Mouse (Mus musculus): ENCODE data around the gene Nol4l. TPM values are rescaled to one million over a fixed set of nuclear protein-coding genes. Genes with fewer than 3 reads are reported as not detected.
"Not testable (repeated sequence)": the region's sequence is repeated elsewhere in the genome, so short reads cannot be mapped to it uniquely, and the experiment has no call there.

The Nol4l gene
- polyA plus RNA-seq, 1 experiment from 2014 or later: 17.1 TPM

GRCm38 (mm10) chr2:153509211-153510029 lies 20.4 kb downstream of the Nol4l start:
- 15% methylated on average over 18 of the region's 18 CpGs for WGBS
- ATAC-seq (ENCODE audit: low FRiP score, low TSS enrichment): peak; percentile 60; the same call in 1 of the 2 replicates
- peaks cover 27% of the 10 kb centered on the region for H3K4me1 ChIP-seq (ENCODE audit: control insufficient read depth, insufficient read depth, low read length)
- no peaks in the 10 kb centered on the region for H3K36me3 ChIP-seq (ENCODE audit: control insufficient read depth, insufficient read depth, low read length)
- no peak overlapping the region; the same call in 1 of the 2 replicates for H3K9ac ChIP-seq (ENCODE audit: low read depth, low read length)
- no peak overlapping the region for H3K4me3 ChIP-seq (ENCODE audit: low read length)
- H3K9me3 ChIP-seq (ENCODE audit: control insufficient read depth, low read length): no peaks in the 10 kb centered on the region
- H3K27ac ChIP-seq (ENCODE audit: low read depth, low read length): peak overlapping the region; percentile 5; the same call in 1 of the 2 replicates
- H3K27me3 ChIP-seq (ENCODE audit: control insufficient read depth, insufficient read depth, low read length): no peaks in the 10 kb centered on the region
- H3K4me2 ChIP-seq (replicated peaks; ENCODE audit: low read depth, low read length): no peak overlapping the region

DNA sequence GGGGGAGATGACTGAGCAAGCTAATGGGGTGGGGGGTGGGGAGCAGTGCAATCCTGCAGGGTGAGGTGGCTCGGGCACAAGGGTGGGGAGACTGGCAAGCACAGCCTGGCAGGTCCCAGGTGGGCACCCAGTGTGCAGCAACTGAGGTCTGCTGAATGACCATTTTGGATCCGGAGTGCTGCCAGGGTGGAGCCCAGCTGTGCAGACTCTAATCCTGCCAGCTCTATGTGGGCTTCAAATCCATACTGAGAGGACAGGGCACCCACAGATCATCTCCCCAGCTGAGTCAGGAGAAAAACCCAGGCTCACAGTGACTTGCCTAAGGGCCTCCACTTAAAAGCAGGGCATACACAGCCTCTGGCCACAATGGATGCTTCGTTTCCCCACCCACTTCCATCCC lies 21.4 kb downstream of the Nol4l start:
- 81% methylated on average over 3 of the region's 3 CpGs for WGBS

DNA sequence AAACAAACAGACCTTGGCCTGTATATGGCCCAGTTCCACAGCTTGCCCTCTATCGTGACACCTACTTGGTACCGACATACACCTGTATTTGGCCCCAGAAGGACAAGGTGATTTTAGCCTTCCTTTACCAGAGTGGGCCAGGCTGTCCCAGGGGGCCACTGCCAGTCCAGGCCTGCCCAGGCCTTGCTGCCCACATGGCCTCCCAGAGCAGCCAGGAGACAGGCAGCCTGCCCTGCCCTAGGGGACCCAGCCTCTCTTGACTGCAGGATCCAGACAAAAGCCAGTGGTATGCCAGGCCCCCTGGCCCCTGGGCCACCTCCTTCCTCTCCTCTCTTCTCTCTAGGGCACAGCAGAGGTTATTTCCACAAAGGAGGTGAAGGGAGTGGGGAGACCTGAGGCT lies 21.8 kb downstream of the Nol4l start:
- Histone ChIP-seq H3K27me3 (ENCODE audit: control insufficient read depth, insufficient read depth, low read length) (no peaks in the 10 kb centered on the region), H3K4me3 (ENCODE audit: low read length) (no peak overlapping the region), H3K4me2 (replicated peaks; ENCODE audit: low read depth, low read length) (no peak overlapping the region), H3K9ac (ENCODE audit: low read depth, low read length) (no peak overlapping the region), H3K27ac (ENCODE audit: low read depth, low read length) (no peak overlapping the region), H3K9me3 (ENCODE audit: control insufficient read depth, low read length) (no peaks in the 10 kb centered on the region), H3K36me3 (ENCODE audit: control insufficient read depth, insufficient read depth, low read length) (no peaks in the 10 kb centered on the region), H3K4me1 (ENCODE audit: control insufficient read depth, insufficient read depth, low read length) (peaks cover 27% of the 10 kb centered on the region)
- ATAC-seq (ENCODE audit: low FRiP score, low TSS enrichment): no peak
- 92% methylated on average over 2 of the region's 2 CpGs for WGBS

More for the DNA sequence above, 21.4 kb downstream of the Nol4l start:
- no peaks in the 10 kb centered on the region for H3K36me3 ChIP-seq (ENCODE audit: control insufficient read depth, insufficient read depth, low read length)
- no peaks in the 10 kb centered on the region for H3K27me3 ChIP-seq (ENCODE audit: control insufficient read depth, insufficient read depth, low read length)
- H3K4me1 ChIP-seq (ENCODE audit: control insufficient read depth, insufficient read depth, low read length): peaks cover 27% of the 10 kb centered on the region
- no peak overlapping the region for H3K9ac ChIP-seq (ENCODE audit: low read depth, low read length)
- H3K27ac ChIP-seq (ENCODE audit: low read depth, low read length): no peak overlapping the region
- H3K4me2 ChIP-seq (replicated peaks; ENCODE audit: low read depth, low read length): no peak overlapping the region
- no peaks in the 10 kb centered on the region for H3K9me3 ChIP-seq (ENCODE audit: control insufficient read depth, low read length)
- ATAC-seq (ENCODE audit: low FRiP score, low TSS enrichment): no peak
- H3K4me3 ChIP-seq (ENCODE audit: low read length): no peak overlapping the region

- no peaks in the 10 kb centered on the region for H3K9me3 ChIP-seq (ENCODE audit: control insufficient read depth, low read length)
- ATAC-seq (ENCODE audit: low FRiP score, low TSS enrichment): no peak
- H3K9ac ChIP-seq (ENCODE audit: low read depth, low read length): no peak overlapping the region
- no peaks in the 10 kb centered on the region for H3K36me3 ChIP-seq (ENCODE audit: control insufficient read depth, insufficient read depth, low read length)
- 65% methylated on average over 5 of the region's 5 CpGs for WGBS
- H3K4me3 ChIP-seq (ENCODE audit: low read length): no peak overlapping the region
- peaks cover 17% of the 10 kb centered on the region; the same call in 1 of the 2 replicates for H3K4me1 ChIP-seq (ENCODE audit: control insufficient read depth, insufficient read depth, low read length)
- no peaks in the 10 kb centered on the region for H3K27me3 ChIP-seq (ENCODE audit: control insufficient read depth, insufficient read depth, low read length)
- H3K4me2 ChIP-seq (replicated peaks; ENCODE audit: low read depth, low read length): no peak overlapping the region
- no peak overlapping the region for H3K27ac ChIP-seq (ENCODE audit: low read depth, low read length)
Observed at GRCm38 (mm10) chr2:153506385-153506784, 23.4 kb downstream of the Nol4l start.

DNA sequence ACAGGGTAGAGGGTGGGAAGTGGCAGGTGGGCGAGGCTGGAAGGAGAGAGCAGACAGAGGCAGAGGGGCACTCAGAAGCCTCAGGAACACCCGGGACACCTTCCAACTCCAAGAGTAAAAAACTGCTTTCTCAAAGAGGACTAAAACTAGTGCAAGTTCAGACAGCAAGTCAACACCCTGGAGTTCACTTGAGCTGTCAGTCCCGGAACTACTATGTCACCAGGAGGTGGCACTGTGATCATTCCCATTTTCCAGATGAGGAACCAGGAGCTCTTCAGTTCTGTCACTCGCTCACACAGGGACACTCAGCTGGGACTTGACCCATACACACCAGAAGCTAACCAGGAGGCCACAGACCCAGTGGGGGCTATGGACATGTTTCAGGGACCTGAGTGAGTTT lies 30.6 kb downstream of the Nol4l start:
- Histone ChIP-seq H3K9me3 (ENCODE audit: control insufficient read depth, low read length) (no peaks in the 10 kb centered on the region), H3K36me3 (ENCODE audit: control insufficient read depth, insufficient read depth, low read length) (no peaks in the 10 kb centered on the region), H3K4me1 (ENCODE audit: control insufficient read depth, insufficient read depth, low read length) (peaks cover 14% of the 10 kb centered on the region), H3K27ac (ENCODE audit: low read depth, low read length) (no peak overlapping the region), H3K4me2 (replicated peaks; ENCODE audit: low read depth, low read length) (no peak overlapping the region), H3K9ac (ENCODE audit: low read depth, low read length) (no peak overlapping the region), H3K4me3 (ENCODE audit: low read length) (no peak overlapping the region), H3K27me3 (ENCODE audit: control insufficient read depth, insufficient read depth, low read length) (no peaks in the 10 kb centered on the region)
- no peak for ATAC-seq (ENCODE audit: low FRiP score, low TSS enrichment)
- WGBS: 59% methylated on average over 4 of the region's 4 CpGs

GRCm38 (mm10) chr2:153496898-153497297 lies 32.9 kb downstream of the Nol4l start:
- H3K4me3 ChIP-seq (ENCODE audit: low read length): no peak overlapping the region
- H3K4me2 ChIP-seq (replicated peaks; ENCODE audit: low read depth, low read length): no peak overlapping the region
- H3K9me3 ChIP-seq (ENCODE audit: control insufficient read depth, low read length): no peaks in the 10 kb centered on the region
- no peak overlapping the region for H3K9ac ChIP-seq (ENCODE audit: low read depth, low read length)
- ATAC-seq (ENCODE audit: low FRiP score, low TSS enrichment): 0 out of 2 replicates have a peak, but pooled peaks have one; percentile 11
- WGBS: 37% methylated on average over 13 of the region's 13 CpGs
- H3K27ac ChIP-seq (ENCODE audit: low read depth, low read length): peak overlapping the region; percentile 43; the same call in 1 of the 2 replicates
- peaks cover 6% of the 10 kb centered on the region; the same call in 1 of the 2 replicates for H3K27me3 ChIP-seq (ENCODE audit: control insufficient read depth, insufficient read depth, low read length)
- H3K4me1 ChIP-seq (ENCODE audit: control insufficient read depth, insufficient read depth, low read length): peaks cover 25% of the 10 kb centered on the region
- no peaks in the 10 kb centered on the region for H3K36me3 ChIP-seq (ENCODE audit: control insufficient read depth, insufficient read depth, low read length)

DNA sequence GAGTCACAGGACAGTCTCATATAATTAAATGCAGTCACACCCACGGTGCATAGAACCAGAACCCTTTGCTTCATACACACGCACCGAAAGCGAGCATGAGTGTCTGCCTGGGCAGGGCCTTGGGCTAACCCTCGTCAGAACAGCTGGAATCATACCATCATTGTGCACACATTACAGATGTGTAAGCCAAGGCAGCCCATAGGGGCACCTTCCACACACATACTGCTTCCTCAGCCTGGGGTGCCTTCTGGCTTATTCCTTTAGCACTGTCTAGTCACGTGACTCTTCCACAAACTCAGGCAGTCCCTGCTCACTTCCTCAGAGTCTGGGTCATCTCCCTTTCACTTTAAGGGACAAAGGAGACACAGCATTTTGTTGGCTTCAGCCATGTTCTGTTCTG lies 33.5 kb downstream of the Nol4l start:
- Histone ChIP-seq H3K9me3 (ENCODE audit: control insufficient read depth, low read length) (no peaks in the 10 kb centered on the region), H3K27ac (ENCODE audit: low read depth, low read length) (no peak overlapping the region)
- 83% methylated on average over 6 of the region's 6 CpGs for WGBS

GRCm38 (mm10) chr2:153495818-153496217 lies 34.0 kb downstream of the Nol4l start:
- peaks cover 7% of the 10 kb centered on the region; the same call in 1 of the 2 replicates for H3K27me3 ChIP-seq (ENCODE audit: control insufficient read depth, insufficient read depth, low read length)
- H3K9ac ChIP-seq (ENCODE audit: low read depth, low read length): no peak overlapping the region
- H3K4me3 ChIP-seq (ENCODE audit: low read length): no peak overlapping the region
- H3K36me3 ChIP-seq (ENCODE audit: control insufficient read depth, insufficient read depth, low read length): no peaks in the 10 kb centered on the region
- no peaks in the 10 kb centered on the region for H3K9me3 ChIP-seq (ENCODE audit: control insufficient read depth, low read length)
- WGBS: 61% methylated on average over 4 of the region's 4 CpGs
- H3K4me2 ChIP-seq (replicated peaks; ENCODE audit: low read depth, low read length): no peak overlapping the region
- peaks cover 27% of the 10 kb centered on the region for H3K4me1 ChIP-seq (ENCODE audit: control insufficient read depth, insufficient read depth, low read length)
- H3K27ac ChIP-seq (ENCODE audit: low read depth, low read length): no peak overlapping the region
- no peak for ATAC-seq (ENCODE audit: low FRiP score, low TSS enrichment)

More for the DNA sequence above, 33.5 kb downstream of the Nol4l start:
- Histone ChIP-seq H3K4me2 (replicated peaks; ENCODE audit: low read depth, low read length) (no peak overlapping the region), H3K9ac (ENCODE audit: low read depth, low read length) (no peak overlapping the region), H3K36me3 (ENCODE audit: control insufficient read depth, insufficient read depth, low read length) (no peaks in the 10 kb centered on the region), H3K27me3 (ENCODE audit: control insufficient read depth, insufficient read depth, low read length) (peaks cover 7% of the 10 kb centered on the region; the same call in 1 of the 2 replicates), H3K4me3 (ENCODE audit: low read length) (no peak overlapping the region), H3K4me1 (ENCODE audit: control insufficient read depth, insufficient read depth, low read length) (peaks cover 27% of the 10 kb centered on the region)
- ATAC-seq (ENCODE audit: low FRiP score, low TSS enrichment): no peak

DNA sequence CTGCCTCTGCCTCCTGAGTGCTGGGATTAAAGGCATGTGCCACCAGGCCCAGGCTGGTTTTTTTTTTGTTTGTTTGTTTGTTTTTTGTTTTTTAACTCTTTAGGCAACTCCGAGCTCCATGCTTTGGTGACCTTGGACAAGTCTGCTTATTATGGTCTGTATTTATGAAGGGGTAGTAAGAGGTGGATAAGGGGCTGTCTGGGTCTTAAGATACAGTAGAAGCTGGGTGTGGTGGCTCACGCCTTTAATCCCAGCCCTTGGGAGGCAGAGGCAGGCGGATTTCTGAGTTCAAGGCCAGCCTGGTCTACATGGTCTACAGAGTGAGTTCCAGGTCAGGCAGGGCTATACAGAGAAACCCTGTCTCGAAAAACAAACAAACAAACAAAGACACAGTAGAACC lies 34.4 kb downstream of the Nol4l start:
- not testable (repeated sequence) for H3K36me3 ChIP-seq (ENCODE audit: control insufficient read depth, insufficient read depth, low read length); H3K4me3 ChIP-seq (ENCODE audit: low read length); ATAC-seq (ENCODE audit: low FRiP score, low TSS enrichment); H3K9me3 ChIP-seq (ENCODE audit: control insufficient read depth, low read length); H3K27me3 ChIP-seq (ENCODE audit: control insufficient read depth, insufficient read depth, low read length); H3K27ac ChIP-seq (ENCODE audit: low read depth, low read length); H3K4me2 ChIP-seq (replicated peaks; ENCODE audit: low read depth, low read length); H3K9ac ChIP-seq (ENCODE audit: low read depth, low read length)
- WGBS: 96% methylated on average over 4 of the region's 4 CpGs
- H3K4me1 ChIP-seq (ENCODE audit: control insufficient read depth, insufficient read depth, low read length): peaks cover 27% of the 10 kb centered on the region
